Mouse (Mus musculus): ENCODE results near the gene Fry.
A peak's percentile ranks its signal among the peaks of the same experiment; 100 is the strongest.

Gene Fry

DNA sequence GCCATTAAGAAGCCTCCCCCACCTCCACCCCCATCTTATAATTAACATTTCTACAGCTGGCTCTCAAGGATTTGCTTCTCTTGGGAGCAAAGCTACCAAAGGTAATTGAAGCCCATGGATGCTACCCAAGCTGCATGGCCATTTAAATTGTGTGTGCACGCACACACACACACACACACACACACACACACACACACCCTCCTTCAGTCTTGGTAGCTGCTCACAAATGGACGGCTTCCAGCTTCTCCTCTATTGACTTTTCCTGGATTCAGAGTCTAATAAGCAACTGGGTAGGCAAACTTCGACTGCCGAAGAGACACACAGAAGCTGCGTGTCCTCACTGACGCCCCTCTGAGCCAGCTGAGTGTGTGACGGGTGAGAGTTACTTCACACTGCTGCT, 11.7 kb downstream of the Fry start:
- no peak for DNase-seq (ENCODE audit: low spot score in 2 of 2)

DNA sequence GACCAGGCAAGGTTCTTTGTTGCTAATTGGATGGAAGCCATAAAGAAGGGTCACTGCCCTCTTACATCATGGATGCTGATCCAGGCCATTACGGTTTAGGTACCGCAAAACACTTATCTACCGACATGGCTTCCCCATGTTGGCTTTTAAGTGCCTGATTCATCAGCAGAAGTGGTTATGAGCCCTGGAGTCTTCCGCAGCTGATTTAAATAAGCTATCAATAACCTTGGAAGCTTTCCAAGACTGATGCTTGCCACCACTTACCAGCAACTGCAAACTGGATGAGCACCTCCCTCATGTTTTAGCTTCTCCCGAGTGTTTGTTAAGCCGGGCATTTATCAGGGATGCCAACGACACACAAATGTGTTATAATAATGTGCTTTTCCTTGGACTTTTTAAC, 12.7 kb downstream of the Fry start:
- DNase-seq (ENCODE audit: low spot score in 2 of 2): no peak

DNA sequence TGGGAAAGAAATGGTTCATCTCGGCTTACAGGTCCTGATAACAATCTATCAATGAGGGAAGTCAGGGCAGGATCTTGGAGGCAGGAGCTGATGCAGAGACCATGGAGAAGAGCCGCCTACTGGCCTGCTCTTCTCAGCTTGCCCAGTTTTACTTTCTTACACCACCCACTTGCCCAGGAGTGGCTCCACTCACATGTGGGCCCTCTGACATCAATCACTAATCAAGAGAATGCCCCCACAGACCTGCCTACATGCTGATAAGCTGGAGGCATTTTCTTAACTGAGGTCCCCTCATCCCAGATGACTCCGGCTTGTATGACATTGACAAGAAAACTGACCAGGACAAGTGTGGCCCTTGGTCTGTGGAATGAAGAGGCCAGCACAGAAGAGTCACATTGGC, 16.2 kb downstream of the Fry start:
- no peak for DNase-seq (ENCODE audit: low spot score in 2 of 2)

DNA sequence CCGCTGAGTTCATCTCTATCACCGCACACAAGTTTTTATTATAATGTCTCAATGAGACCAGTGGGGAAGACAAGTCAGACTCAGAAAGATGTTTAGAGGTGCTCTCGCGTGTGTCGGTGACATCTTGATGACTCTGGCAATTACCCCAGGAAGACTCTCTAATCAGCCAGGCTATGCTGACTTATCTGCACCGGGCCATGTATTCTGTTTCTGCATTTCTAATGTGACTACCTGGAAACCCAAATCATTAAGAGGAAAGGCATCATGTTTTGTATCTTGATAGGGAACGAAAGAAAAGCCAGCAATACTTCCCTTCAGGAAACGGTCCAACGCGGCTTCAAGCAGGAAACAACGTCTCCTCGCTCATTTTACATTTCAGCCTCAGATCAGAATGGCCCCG, 17.1 kb downstream of the Fry start:
- DNase-seq (ENCODE audit: low spot score in 2 of 2): no peak

DNA sequence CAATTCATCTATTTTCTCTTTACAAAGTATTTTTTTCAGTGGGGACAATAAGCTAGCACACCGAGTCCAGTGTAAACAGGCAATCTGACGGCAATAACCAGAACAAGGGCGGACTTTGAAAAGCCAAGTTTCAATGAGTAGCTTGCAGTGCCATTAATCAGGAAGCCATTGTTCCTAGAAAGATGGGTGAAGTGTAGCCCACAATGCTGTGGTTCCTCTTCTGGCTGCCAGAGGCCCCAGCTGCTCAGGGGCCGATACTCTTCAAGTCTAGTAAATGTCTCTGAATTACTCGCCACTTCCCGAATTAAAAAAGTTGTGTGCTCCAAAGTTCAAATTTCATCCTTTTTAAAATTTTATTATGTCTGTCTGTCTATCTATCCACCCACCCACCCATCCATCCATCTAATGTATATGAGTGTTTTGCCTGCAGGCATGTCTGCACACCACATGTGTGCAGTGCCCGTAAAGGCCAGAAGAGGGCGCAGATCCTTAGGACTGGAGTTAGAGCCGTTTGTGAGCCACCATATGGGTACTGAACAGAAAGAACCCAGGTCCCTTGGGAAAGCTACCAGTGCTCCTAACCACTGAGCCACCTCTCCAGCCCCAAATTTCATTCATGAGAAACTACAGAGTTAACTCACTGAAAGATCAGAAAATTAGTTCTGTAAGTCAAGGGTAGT, 19.5 kb downstream of the Fry start:
- peak in 1 of 2 experiments; percentile 45 for DNase-seq (ENCODE audit: low spot score in 2 of 2)

DNA sequence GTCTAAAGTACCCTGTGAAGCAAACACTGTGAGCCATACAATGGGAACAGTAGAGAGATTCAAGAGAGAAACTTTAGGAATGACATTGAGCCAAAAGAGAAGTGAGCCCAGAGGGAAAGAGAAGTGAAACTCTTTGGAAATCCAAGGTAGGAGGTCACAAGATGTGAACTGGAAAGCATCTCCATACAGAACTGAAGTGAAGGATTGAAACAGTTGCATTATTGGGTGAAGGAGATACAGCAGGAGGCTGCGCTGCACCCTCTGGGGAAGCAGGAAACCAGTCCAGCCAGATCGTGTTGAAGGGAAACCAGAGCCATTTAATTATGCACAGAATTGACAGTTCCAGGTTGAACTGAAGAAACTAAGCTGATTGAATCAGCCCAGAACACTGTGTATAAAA, 22.1 kb downstream of the Fry start:
- no peak for DNase-seq (ENCODE audit: low spot score in 2 of 2)

DNA sequence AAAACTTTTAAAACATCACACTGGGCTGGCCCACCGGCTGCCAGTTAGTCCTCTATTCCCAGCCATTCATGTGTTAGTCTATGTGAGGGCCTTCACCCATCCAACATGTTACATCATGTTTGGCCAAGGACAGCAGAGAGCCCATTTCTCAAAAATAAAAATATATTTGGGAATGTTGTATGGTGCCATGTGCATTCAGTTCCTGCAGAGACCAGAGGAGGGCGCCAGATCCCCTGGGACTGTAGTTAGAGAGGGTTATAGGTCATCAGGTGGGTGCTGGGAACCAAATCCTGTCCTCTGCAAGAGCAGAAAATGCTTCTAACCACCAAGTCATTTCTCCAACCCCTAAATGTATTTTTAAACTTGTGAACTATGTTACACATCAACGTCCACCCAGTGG, 27.5 kb downstream of the Fry start:
- DNase-seq (ENCODE audit: low spot score in 2 of 2): no peak

DNA sequence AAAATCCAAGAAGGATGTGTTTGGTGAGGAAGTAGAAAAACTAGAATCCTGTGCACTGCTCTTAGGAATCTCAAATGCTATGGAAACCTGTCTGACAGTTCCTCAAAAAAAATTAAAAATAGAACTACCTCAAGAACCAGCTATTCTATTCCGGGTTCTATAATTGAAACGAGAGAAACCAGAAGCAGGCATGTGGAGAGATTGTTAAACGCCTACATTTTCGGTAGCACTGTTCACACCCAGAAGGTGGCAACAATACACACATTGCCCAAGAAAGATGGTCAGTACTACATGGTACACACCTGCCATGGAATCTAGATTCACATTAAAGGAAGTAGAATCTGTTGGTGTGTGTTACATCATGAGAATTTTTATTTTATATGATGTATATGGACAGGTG, 28.2 kb downstream of the Fry start:
- no peak for DNase-seq (ENCODE audit: low spot score in 2 of 2)

DNA sequence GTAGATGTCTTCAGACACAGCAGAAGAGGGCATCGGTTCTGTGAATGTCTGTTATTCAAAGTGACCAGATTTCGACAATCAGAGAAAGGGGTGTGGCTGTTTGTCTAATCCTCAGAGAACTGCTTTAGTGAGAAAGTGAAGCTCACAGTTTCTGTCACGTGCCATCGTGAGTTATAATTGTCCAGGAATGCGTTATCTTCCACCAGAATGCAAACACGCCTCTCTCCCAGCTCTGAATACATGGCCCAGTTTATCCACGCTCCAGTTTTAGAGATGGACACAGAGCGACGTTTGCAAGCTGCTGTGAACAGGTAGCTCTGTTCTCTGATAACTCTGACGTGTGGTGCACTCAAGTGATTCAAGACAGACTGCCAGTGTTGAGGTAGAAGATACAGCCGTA, 31.3 kb downstream of the Fry start:
- DNase-seq (ENCODE audit: low spot score in 2 of 2): no peak

DNA sequence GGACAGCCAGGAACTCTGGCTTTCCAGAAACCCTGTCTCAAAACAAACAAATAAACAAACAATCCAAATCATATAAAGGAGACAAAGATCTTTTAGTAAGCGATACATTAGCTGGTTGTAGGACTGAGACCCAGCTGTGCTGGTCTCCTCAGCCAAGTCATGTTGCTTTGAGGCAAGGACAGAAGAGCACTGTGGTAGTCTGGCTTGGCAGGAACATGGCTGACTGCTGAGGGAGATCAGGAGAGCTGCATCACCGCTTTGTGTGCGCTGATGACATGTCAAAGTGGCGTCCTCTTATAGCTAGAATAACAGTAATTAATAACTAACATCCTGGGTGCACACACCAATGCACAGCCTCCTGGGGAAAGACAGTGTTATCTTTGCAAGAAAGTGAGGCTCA, 32.5 kb downstream of the Fry start:
- DNase-seq (ENCODE audit: low spot score in 2 of 2): no peak

DNA sequence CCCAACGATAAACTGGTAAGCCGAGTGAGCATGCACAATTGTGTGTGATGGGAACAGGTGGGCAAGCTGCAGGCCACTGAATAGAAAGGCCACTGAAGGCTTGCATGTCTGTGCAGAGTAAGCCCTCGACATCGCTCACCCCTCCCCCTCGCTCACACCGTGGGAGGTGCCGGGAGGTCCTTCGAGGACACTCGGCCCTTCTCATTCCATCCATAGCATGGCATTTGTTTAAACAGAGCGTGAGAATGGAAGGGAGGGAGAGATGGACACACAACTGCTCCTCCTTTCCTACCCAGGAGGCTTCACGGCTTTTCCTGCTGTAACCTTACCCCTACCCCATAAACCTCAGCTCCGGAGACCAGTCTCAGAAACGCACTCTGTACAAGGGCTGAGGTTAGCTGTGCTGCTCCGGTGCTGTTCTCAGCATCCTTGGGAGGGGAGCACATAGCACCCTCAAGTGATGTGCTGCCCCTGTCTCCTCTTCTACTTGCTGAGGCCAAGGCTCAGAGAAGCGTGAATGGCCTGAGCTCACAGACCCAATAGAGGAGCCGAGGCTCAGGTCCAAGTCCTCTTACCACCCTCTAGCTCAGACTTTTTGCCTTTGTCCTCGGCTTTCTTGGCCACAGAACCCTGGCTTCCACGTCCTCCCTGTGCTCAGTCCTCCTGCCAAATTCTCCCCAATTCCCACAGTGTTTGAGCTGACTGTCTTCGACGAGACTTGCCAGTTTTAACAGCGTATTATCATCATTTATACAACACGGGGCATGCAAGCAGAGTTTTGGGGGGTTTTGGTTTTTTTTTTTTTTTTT, 33.8 kb downstream of the Fry start:
- peak in 1 of 2 experiments; percentile 68 for DNase-seq (ENCODE audit: low spot score in 2 of 2)

DNA sequence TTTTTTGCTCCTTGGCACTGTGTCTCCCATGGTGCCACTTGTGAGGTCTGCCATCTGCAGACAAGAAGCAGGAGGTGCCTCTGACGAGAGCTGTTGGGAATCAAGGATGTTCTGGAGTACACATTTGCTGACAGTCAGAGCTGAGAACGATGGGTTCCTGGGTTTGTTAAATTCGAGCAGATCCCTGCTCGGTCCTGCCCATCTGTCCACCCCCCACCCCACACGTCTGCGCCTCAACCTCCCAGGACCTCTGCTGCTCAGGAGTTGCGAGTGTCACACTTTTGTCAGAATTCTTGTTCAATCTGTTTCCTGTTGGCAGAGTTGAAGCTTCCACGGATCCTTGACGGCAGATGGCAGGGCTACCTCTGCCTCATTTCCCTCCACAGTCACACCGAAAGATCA, 34.4 kb downstream of the Fry start:
- peak in 1 of 2 experiments; percentile 34 for DNase-seq (ENCODE audit: low spot score in 2 of 2)

DNA sequence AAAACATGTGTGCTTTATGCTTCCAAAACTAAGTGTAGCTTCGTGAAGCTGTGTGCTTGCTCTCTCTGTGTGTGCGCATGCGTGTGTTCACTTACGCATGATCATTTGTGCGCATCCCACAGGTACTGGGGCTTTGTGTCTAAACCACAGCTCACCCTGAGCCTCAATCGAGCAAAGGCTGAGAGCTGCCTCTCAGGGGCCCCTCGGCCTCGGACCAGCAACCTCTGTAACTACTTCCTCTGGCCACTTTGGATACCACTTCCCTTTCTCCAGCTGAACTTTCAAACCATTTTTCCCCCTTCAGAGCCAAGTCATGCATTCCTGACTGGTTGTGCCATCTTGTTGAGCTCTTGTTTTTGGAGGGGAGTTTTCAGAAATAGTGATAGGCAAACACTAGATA, 36.9 kb downstream of the Fry start:
- no peak for DNase-seq (ENCODE audit: low spot score in 2 of 2)

DNA sequence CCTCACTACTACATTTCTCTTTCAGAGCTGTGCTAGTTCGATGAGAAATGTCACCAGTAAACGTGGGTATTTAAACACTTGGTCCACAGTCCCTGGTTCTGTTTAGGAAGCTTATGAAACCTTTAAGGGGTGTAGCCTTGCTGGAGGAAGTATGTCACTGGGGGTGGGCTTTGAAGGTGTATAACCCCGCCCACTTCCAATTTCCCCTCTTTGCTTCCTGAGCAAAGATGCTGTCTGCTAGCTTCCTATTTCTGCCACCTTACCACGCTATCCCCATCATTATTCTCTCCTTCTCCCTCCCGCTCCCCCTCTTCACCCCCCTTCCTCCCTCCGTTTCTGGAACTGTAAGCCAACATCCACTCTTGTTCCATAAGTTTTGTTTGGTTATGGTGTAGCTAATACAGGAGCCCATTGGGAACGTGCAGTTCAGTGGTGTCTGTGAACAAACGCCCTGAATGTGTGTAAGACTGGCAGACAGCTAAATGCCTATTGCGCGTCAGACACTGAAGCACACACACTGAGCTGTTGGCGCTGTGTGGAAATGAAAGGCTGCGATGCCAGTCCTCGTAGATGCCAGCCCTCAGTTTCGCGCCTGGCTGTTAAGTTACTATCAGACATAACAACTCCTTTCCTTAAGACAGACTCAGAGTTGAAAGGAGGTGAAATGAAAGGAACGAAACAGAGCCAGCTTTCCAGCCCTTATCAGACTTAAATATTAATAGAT, 37.8 kb downstream of the Fry start:
- no peak for DNase-seq (ENCODE audit: low spot score in 2 of 2)

DNA sequence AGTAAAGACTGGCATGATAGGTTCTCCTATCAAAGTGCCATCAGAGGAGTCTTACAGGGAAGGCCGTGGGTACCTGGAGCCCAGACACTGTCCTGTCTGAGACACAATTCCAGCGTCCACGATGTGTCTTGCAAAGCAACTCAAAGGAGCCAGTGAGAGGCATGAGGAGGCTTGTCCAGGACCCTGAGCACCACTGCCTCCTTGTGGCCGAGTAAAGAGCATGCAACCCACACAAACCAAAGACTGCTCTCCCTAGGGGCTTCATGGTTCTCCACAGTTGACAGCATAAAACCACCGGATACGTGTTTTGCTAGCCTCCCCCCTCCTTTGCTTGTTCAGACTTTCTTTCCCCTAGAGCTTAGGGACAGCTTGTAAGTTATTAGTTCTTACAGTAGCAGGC, 39.2 kb downstream of the Fry start:
- peak in 1 of 2 experiments; percentile 44 for DNase-seq (ENCODE audit: low spot score in 2 of 2)

DNA sequence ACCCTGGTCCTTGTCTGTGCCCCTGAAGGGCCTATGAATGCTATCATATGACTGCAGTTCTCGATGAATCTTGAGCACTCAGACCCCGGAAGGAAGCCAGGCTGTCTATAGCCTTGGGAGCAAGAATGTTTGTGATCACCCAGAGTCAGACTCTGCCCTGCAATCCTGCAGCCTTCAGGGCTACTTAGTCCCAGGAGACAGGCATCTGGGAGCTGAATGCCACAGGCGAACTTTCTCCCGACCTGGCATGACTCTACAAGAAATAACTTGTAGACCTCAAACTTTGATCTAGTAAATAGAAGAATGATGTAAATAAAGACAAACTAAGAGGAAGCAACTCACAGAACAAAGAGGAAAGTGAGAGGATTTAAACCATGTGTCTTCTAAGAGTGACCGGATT, 40.7 kb downstream of the Fry start:
- no peak for DNase-seq (ENCODE audit: low spot score in 2 of 2)

DNA sequence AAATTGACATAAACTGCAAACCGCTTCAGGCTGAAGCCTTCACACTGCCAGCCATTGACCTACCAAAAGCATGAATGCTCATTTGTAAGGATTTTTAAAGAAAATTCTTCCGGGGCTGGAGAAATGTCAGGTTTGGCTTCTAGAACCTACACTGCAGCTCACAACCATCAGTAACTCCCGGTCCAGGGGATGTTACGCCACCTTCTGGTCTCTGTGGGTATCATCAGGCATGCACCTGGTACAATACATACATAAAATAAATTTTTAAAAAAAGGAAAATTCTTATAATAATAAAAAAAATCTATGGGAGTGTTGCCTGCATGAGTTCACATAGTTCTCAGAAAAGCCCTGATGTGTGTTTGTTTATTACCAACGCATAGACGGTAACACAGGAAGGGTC, 42.7 kb downstream of the Fry start:
- no peak for DNase-seq (ENCODE audit: low spot score in 2 of 2)

DNA sequence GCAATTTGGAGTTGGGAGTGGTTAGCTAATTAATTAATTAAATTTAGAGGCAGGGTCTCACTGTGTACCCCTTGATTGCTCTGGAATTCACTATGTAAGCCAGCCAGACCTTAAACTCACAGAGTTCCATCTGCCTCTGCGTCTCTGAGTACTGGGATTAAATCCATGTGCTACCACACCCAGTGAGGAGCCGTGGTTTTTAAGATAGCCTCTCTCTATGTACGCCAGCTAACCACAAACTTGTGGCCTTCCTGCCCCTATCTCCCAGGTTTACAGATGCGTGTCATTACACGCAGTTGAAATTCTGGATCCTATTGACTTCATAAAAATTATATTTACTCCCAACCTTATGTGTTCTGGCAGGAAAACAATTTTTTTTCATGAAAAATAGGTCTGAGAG, 43.5 kb downstream of the Fry start:
- DNase-seq (ENCODE audit: low spot score in 2 of 2): no peak

DNA sequence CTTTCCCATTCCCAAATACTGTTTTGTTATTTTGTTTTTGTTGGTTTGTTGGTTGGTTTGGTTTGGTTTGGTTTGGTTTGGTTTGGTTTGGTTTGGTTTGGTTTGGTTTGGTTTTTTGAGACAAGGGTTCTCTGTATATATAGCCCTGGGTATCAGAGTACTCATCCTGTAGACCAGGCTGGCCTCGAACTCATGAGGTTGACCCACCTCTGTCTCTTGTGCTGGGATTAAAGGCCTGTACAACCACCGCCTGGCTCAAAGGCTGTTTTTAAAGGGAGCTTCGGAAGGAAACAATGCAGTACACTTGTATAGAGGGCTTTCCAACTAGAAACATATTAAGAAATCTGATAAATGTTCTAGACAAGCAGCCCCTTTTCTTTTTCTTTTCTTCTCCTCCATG, 46.2 kb downstream of the Fry start:
- no peak for DNase-seq (ENCODE audit: low spot score in 2 of 2)

DNA sequence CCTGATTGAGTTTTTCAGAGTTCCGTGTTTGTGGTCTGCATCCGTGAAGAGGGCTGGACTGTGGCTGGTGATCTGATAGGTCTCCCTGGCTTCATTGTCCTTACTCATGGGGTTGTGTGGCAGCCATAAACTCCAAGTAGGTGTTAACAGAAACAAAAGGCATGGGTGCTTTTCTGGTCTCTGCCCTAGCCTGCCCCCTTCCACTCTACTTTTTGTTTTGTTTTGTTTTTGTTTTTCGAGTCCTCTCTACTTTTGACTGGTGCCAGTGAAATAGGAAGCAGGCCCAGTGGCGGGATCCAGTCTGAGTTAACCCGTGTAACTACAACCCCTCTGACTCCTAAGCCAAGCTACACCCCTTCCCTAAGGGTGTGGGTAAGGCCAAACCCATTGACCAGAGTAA, 48.4 kb downstream of the Fry start:
- DNase-seq (ENCODE audit: low spot score in 2 of 2): no peak

DNA sequence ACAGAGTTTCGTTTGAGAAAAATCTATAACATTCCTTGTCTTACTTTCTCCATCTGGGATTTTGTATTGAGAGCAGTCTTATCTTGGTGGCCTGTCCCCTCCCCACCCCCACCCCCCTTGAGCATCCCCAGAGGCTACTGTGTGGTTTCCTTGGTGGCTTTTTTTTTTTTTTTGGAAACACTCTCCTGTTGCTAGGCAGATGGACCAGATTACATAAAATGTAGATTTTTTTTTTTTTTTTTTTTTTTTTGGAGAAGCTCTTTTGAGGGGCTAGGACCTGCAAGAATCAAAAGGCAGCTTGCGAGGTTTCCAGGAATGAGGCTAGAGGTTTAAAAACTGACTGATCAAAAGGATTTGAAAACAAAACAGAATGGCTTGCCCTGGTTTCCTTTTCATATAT, 48.8 kb downstream of the Fry start:
- no peak for DNase-seq (ENCODE audit: low spot score in 2 of 2)

DNA sequence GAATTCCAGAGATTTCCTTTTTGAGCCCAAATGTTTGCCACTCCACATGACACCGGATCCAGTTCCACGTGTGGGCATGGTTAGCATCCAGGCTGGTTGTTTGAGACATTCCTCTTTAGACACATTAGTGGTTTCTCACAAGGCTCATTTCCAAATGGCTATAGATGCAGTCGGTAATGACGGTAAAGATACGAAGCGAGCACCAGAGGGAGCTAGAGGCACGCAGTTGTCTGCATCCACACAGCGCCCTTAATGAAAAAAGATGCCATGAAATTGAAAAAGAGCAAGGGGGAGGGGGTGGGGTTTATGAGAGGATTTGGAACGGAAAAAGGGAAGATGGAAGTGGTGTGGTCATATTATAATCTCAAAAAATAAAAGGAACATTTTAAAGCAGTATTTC, 50.3 kb downstream of the Fry start:
- peak in 1 of 2 experiments; percentile 75 for DNase-seq (ENCODE audit: low spot score in 2 of 2)

DNA sequence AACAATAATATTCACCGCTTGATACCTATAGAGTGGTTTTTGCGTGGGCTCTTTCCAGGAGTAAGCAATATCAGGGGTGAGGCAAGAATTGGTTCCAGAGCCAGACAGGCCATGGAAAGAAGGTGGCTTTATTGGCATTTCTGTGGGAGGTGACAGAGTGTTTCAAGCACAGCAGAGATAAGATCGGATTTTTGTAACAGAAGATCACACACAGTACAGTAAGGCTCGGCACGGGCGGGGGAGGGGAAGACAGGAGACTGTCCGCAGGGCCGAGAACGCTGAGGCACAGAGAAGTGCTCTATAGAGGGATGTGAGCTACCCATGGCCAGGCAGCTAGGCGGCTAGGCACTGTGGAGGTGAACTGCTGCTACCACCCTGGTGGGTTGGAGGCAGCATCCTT, 53.1 kb downstream of the Fry start:
- DNase-seq (ENCODE audit: low spot score in 2 of 2): no peak
